Mouse (Mus musculus) embryonic fibroblast, embryonic 13.5 days (primary cell): ENCODE measurements around the gene Ctnna2. TPM values are rescaled to one million over a fixed set of nuclear protein-coding genes. Genes with fewer than 3 reads are reported as not detected.
A peak's percentile ranks its signal among the peaks of the same experiment; 100 is the strongest.

Experiments used
- H3K27ac ChIP-seq: 2 replicates; pipeline ENCODE4 v1.5.1; 2012; ENCODE audit warnings: low read length, control low read depth, inconsistent platforms; ENCODE audit not compliant: insufficient read depth
- H3K4me1 ChIP-seq: 2 replicates; pipeline ENCODE4 v1.6.1; 2011; ENCODE audit warnings: low read length; ENCODE audit not compliant: control insufficient read depth, insufficient read depth
- H3K4me3 ChIP-seq: 2 replicates; pipeline ENCODE4 v1.5.1; 2011; ENCODE audit warnings: mild to moderate bottlenecking, control low read depth, low read length; ENCODE audit not compliant: insufficient read depth
- CTCF ChIP-seq: IDR thresholded peaks from 2 replicates; pipeline ENCODE4 v1.5.1; 2011; ENCODE audit warnings: mild to moderate bottlenecking, control low read depth, low read length, moderate library complexity, borderline replicate concordance; ENCODE audit not compliant: insufficient read depth
- POLR2A ChIP-seq: IDR thresholded peaks from 2 replicates; pipeline ENCODE4 v1.6.1; 2011; ENCODE audit warnings: low read depth, mild to moderate bottlenecking, control low read depth, low read length, moderate library complexity
- polyA plus RNA-seq: library from polyadenylated mRNA; stranded (reverse); fragments of >200 nt; gene quantifications from 2 replicates; pipeline ENCODE4 v1.2.4, GENCODE M21; 2011; ENCODE audit warnings: low read depth; ENCODE audit not compliant: missing spikeins, insufficient read length

Ctnna2 gene
- polyA plus RNA-seq, 1 experiment: 7.5 TPM

DNA sequence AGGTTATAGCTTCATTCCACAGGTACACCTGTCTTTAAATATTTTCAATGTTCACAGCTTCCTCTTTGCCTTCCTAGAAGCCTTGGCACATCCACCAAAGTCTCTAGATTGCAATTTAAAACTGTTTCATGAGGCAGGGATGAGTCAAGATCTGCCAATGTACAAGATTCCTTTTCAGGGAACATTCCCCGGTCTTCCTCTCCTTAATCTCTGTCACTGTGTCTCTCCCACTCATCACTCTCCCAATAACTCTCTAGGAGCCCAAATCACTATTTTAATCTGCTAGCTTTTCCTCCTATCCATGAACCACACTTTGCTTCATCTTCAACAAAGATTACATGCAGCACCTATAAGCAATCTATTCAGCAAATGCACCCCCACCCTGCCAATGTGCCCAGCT lies 532.6 kb downstream of the Ctnna2 start:
- H3K4me1 ChIP-seq: no peaks in the 10 kb centered on the region
- TF ChIP-seq POLR2A (no peak), CTCF (no peak)
- H3K27ac ChIP-seq: no peak overlapping the region
- H3K4me3 ChIP-seq: no peak overlapping the region

DNA sequence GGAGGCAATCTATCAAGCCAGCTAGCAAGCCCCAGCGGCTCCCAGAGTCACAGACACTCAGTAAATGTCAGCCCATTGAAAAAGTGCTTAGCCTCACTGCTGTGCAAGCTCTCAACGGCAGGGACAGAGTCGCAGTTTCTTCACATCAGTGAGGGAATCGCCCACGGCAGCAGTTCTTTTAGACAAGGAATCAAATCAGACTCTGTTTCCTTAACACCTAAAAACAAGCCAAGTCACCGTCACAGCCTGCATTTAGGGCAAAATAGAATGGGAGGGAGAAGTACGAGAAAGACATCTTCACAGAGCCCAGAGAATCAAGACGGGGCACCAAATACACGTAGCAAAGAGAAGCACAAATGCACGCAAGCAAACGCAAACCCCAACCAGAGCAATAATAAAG lies 535.6 kb downstream of the Ctnna2 start:
- H3K27ac ChIP-seq: no peak overlapping the region
- TF ChIP-seq CTCF (no peak), POLR2A (no peak)
- no peaks in the 10 kb centered on the region for H3K4me1 ChIP-seq
- H3K4me3 ChIP-seq: no peak overlapping the region

GRCm38 (mm10) chr6:77441051-77441450 lies 538.4 kb downstream of the Ctnna2 start:
- no peak for TF ChIP-seq POLR2A
- no peak for TF ChIP-seq CTCF
- no peak overlapping the region for H3K27ac ChIP-seq
- H3K4me1 ChIP-seq: no peaks in the 10 kb centered on the region
- no peak overlapping the region for H3K4me3 ChIP-seq

DNA sequence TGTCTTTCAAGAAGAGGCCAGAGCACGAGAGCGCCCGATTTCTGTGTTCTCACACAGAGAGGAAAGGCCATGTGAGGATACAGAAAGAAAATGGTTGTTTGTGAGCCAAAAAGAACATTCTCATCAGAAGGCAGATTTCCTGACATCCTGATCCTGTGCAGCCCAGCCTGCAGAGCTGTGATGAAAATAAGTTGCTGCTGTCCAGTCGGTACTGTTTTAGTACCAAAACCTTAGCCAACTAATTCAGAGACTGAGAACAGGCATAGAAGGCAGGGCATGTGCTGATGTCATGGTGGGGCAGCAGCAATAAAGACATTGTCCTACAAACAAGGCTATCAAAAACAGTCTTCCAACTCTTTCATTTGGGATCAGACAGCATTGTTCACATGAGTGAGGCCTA lies 549.1 kb downstream of the Ctnna2 start:
- Histone ChIP-seq H3K27ac (no peak overlapping the region), H3K4me1 (no peaks in the 10 kb centered on the region), H3K4me3 (no peak overlapping the region)
- TF ChIP-seq CTCF (no peak), POLR2A (no peak)

- Histone ChIP-seq H3K27ac (no peak overlapping the region), H3K4me3 (no peak overlapping the region), H3K4me1 (no peaks in the 10 kb centered on the region)
- no peak for TF ChIP-seq POLR2A
- no peak for TF ChIP-seq CTCF
Measured at GRCm38 (mm10) chr6:77425746-77426145, 553.8 kb downstream of the Ctnna2 start.

GRCm38 (mm10) chr6:77424826-77425225 lies 554.7 kb downstream of the Ctnna2 start:
- TF ChIP-seq CTCF: no peak
- no peak for TF ChIP-seq POLR2A
- H3K4me1 ChIP-seq: no peaks in the 10 kb centered on the region

GRCm38 (mm10) chr6:77421564-77422139 lies 557.8 kb downstream of the Ctnna2 start:
- no peak for TF ChIP-seq POLR2A
- no peak for TF ChIP-seq CTCF
- Histone ChIP-seq H3K4me3 (no peak overlapping the region), H3K27ac (no peak overlapping the region), H3K4me1 (no peaks in the 10 kb centered on the region)

More at GRCm38 (mm10) chr6:77424826-77425225, 554.7 kb downstream of the Ctnna2 start:
- Histone ChIP-seq H3K27ac (peak overlapping the region; percentile 40; the same call in 1 of the 2 replicates), H3K4me3 (no peak overlapping the region)

GRCm38 (mm10) chr6:77416999-77417398 lies 562.5 kb downstream of the Ctnna2 start:
- Histone ChIP-seq H3K4me3 (no peak overlapping the region), H3K4me1 (no peaks in the 10 kb centered on the region; the same call in 1 of the 2 replicates), H3K27ac (no peak overlapping the region)
- TF ChIP-seq CTCF (no peak), POLR2A (no peak)

DNA sequence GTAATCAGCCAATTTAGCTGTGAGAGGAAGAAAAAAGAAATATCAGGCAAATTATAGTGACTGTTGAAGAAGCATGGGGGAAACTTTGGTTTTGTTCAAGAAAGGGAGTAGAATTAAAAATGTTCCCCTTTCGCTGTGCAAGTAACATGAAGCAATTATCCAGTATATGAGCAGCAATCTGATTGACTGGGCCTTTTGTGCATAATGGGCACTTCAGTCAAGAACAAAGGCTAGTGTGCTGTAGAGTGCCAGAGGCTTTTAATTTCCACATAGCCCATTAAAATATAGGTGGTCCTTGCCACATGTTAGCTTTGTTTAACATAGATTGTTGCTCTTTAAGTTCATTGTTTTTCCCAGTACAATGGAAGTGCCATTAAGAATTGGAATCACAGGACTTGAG lies 566.0 kb downstream of the Ctnna2 start:
- no peak for TF ChIP-seq CTCF
- no peak for TF ChIP-seq POLR2A
- no peak overlapping the region for H3K4me3 ChIP-seq
- no peaks in the 10 kb centered on the region; the same call in 1 of the 2 replicates for H3K4me1 ChIP-seq
- no peak overlapping the region for H3K27ac ChIP-seq

DNA sequence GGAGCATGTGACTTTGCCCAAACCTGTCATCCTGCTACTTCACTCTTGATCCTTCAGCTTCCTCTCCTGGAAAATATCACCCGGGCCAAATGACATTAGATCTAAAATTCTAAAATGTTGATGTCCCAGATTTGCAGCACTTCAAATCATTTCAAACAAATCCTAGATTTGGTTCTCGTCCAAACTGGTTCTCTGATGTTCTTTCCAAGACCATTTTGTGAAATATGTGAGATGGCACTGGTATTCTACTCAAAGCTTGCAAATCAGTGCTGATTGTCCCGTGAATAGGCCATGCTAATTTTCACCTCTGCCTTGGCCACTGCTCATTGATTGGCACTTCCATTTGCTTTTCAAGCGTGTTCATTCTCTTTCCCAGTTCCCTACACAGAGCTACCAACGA lies 571.0 kb downstream of the Ctnna2 start:
- H3K4me1 ChIP-seq: no peaks in the 10 kb centered on the region

DNA sequence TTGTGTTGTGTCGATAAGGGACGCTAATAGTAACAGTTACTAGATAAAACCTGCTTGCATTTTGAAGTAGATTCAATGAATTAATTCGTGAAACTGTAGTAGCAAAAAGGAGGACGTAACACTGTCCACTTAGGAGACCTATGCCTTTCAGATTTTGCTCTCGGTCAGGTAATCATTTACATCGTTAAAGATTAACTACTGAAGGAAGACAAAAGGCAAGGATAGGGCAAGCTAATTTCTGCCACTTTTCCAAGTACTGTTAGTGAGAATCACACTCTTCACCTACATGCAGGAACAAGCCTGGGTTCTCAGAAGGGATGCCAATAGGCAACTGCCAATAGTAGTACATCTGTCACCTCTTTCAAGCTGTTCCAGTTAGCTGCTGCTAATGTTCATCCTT lies 578.7 kb downstream of the Ctnna2 start:
- TF ChIP-seq POLR2A: no peak
- TF ChIP-seq CTCF: no peak

More for the DNA sequence above, 571.0 kb downstream of the Ctnna2 start:
- TF ChIP-seq POLR2A (no peak), CTCF (no peak)
- Histone ChIP-seq H3K4me3 (no peak overlapping the region), H3K27ac (no peak overlapping the region)

More for the DNA sequence above, 578.7 kb downstream of the Ctnna2 start:
- no peak overlapping the region for H3K4me3 ChIP-seq
- H3K4me1 ChIP-seq: no peaks in the 10 kb centered on the region
- no peak overlapping the region for H3K27ac ChIP-seq
